Mouse (Mus musculus): Measurements from ENCODE around the gene Zfp408.
"Not testable (repeated sequence)": the region's sequence is repeated elsewhere in the genome, so short reads cannot be mapped to it uniquely, and the experiment has no call there.

The Zfp408 gene

GRCm38 (mm10) chr2:91622356-91622755, 27.2 kb downstream of the Zfp408 start:
- no peak for DNase-seq (ENCODE audit: low read depth in 2 of 2, low spot score in 2 of 2)

DNA sequence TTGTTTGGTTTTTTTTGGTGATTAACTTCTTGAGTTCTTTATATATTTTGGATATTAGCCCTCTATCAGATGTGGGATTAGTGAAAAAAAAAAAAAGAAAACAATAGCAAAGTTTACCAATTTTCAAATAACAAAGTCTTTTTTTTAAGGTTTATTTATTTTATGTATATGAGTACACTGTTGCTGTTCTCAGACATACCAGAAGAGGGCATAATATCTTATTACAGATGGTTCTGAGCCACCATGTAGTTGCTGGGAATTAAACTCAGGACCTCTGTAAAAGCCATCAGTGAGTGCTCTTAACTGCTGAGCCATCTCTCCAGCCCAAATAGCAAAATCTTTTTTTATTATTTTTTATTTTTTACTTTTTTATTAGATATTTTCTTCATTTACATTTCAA, 40.2 kb downstream of the Zfp408 start:
- DNase-seq (ENCODE audit: low read depth in 2 of 2, low spot score in 2 of 2) = not testable (repeated sequence)

GRCm38 (mm10) chr2:91602389-91602788, 47.2 kb downstream of the Zfp408 start:
- peak in 1 of 2 experiments; percentile 11 for DNase-seq (ENCODE audit: low read depth in 2 of 2, low spot score in 2 of 2)

DNA sequence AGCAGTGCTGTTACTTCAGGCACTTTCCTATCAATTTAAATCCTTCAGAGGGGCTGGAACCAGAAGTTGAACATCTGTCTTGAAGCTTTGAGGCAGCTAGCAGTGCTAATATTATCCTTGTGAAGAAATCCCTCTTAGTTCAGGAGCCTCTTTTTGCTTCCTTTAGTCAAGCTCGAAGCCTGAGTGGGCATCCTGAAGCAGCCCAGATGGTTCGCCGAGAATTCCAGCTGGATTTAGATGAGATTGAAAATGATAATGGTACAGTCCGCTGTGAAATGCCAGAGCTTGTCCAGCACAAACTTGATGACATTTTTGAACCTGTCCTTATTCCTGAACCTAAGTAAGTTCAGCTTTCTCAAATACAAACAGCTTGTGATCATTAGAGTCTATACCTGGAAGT, 49.1 kb downstream of the Zfp408 start:
- no peak for DNase-seq (ENCODE audit: low read depth in 2 of 2, low spot score in 2 of 2)

Measured in CD8-positive naive resting alpha-beta T cell, adult 2 months (primary cell).